Mouse (Mus musculus) limb, embryonic 14.5 days (tissue): ENCODE data around the gene Clhc1. TPM values are rescaled to one million over a fixed set of nuclear protein-coding genes. Genes with fewer than 3 reads are reported as not detected.

Experiments
- ATAC-seq: fragments of 200-750 bp; cut with Nextera tagmentation; 2 replicates; pipeline ENCODE4 v1.8.0; 2017; ENCODE audit warnings: low read depth, moderate number of reproducible peaks, moderate TSS enrichment; ENCODE audit not compliant: low FRiP score
- DNase-seq: peaks from one replicate; pipeline ENCODE4 v3.0.0-alpha.2; 2015; ENCODE audit warnings: low spot score
- H3K27ac ChIP-seq: fragments of 300-500 bp; sonication (generic); replicated peaks from 2 replicates; pipeline ENCODE4 v1.5.1; 2014; ENCODE audit warnings: low read depth, mild to moderate bottlenecking, low read length, moderate library complexity, mixed read lengths
- H3K27me3 ChIP-seq: fragments of 300-500 bp; sonication (generic); 2 replicates; pipeline ENCODE4 v1.6.1; 2014; ENCODE audit warnings: low read length, mixed read lengths; ENCODE audit not compliant: control insufficient read depth, insufficient read depth
- H3K36me3 ChIP-seq: fragments of 300-500 bp; sonication (generic); 2 replicates; pipeline ENCODE4 v1.6.1; 2014; ENCODE audit warnings: mild to moderate bottlenecking, low read length, moderate library complexity, mixed read lengths; ENCODE audit not compliant: control insufficient read depth, insufficient read depth
- H3K4me1 ChIP-seq: fragments of 300-500 bp; sonication (generic); 2 replicates; pipeline ENCODE4 v1.6.1; 2014; ENCODE audit warnings: antibody characterized with exemption, low read length, mixed read lengths; ENCODE audit not compliant: control insufficient read depth, insufficient read depth
- H3K4me2 ChIP-seq: fragments of 300-500 bp; sonication (generic); replicated peaks from 2 replicates; pipeline ENCODE4 v1.6.1; 2014; ENCODE audit warnings: low read depth, mild to moderate bottlenecking, low read length, moderate library complexity; ENCODE audit not compliant: severe bottlenecking
- H3K4me3 ChIP-seq: fragments of 300-500 bp; sonication (generic); replicated peaks from 2 replicates; pipeline ENCODE4 v1.5.1; 2014; ENCODE audit warnings: low read length
- H3K9ac ChIP-seq: fragments of 300-500 bp; sonication (generic); 2 replicates; pipeline ENCODE4 v1.6.1; 2014; ENCODE audit warnings: mild to moderate bottlenecking, low read depth, low read length, moderate library complexity; ENCODE audit not compliant: severe bottlenecking
- H3K9me3 ChIP-seq: fragments of 300-500 bp; sonication (generic); 2 replicates; pipeline ENCODE4 v1.6.1; 2016; ENCODE audit warnings: low read length; ENCODE audit not compliant: control insufficient read depth
- POLR2A ChIP-seq: fragments of 200-500 bp; IDR thresholded peaks from 2 replicates; pipeline ENCODE4 v1.8.0; 2012; ENCODE audit warnings: inconsistent platforms, mild to moderate bottlenecking, moderate library complexity, borderline replicate concordance; ENCODE audit not compliant: insufficient read depth, insufficient read length; ENCODE audit errors: extremely low read depth
- WGBS: fragments of 180-500 bp; shearing (Covaris S2); extraction: QIAGEN DNeasy Blood & Tissue Kit; methylation state at CpG from one replicate; pipeline ENCODE4 v1.1.7; 2014; 5-methylcytosine and 5-hydroxymethylcytosine counted together
- polyA plus RNA-seq, 2 experiments: library from polyadenylated mRNA; depleted of rRNA in 1 of 2; stranded (reverse) in 1 of 2; unstranded in 1 of 2; fragments of >200 nt; fragmentation: Nextera tagmentation in 1 of 2; extraction: Ambion mirVana in 1 of 2; gene quantifications; 2 replicates each; pipeline versions ENCODE4 v1.2.1 to v1.2.3; 2012 to 2014

Gene Clhc1
- polyA plus RNA-seq, 2 experiments = 0.22 to 0.25 TPM

- Histone ChIP-seq H3K27me3 (no peaks in the 10 kb centered on the region), H3K27ac (no peak overlapping the region), H3K36me3 (no peaks in the 10 kb centered on the region)
Measured at GRCm38 (mm10) chr11:29622030-29622790, 74.5 kb downstream of the Clhc1 start.

DNA sequence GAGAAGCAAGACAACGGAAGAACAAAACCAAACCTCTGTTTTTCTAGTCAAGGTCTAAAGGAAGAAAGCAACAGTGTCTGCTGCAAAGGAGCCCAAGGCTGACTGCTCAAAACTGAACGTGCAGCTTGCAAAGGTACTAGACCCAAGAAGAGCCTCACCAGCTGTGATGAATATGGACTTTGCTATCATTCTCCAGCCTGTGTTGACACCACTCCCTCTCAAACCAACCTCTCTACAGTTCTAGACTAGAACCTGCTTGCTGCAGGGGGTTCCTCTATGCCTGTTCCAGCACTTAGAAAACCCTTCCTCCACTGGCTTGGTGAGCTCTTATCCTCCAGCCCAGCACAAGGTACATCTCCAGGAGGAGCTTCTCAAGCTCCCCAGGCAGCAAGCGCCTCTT lies 75.6 kb downstream of the Clhc1 start:
- H3K4me2 ChIP-seq = no peak overlapping the region
- H3K27me3 ChIP-seq = no peaks in the 10 kb centered on the region
- no peaks in the 10 kb centered on the region for H3K36me3 ChIP-seq
- ATAC-seq (no peak), DNase-seq (no peak)
- no peaks in the 10 kb centered on the region for H3K4me1 ChIP-seq
- no peak for TF ChIP-seq POLR2A
- H3K27ac ChIP-seq = no peak overlapping the region
- H3K9ac ChIP-seq = no peak overlapping the region
- WGBS = 89% methylated on average over 3 of the region's 3 CpGs
- no peak overlapping the region for H3K4me3 ChIP-seq
- no peaks in the 10 kb centered on the region for H3K9me3 ChIP-seq

More at GRCm38 (mm10) chr11:29622030-29622790, 74.5 kb downstream of the Clhc1 start:
- ATAC-seq = no peak
- no peak overlapping the region for H3K4me2 ChIP-seq
- H3K9me3 ChIP-seq = no peaks in the 10 kb centered on the region
- H3K4me1 ChIP-seq = no peaks in the 10 kb centered on the region
- H3K4me3 ChIP-seq = no peak overlapping the region
- TF ChIP-seq POLR2A = no peak
- WGBS = 54% methylated on average over 5 of the region's 5 CpGs
- H3K9ac ChIP-seq = no peak overlapping the region
- no peak for DNase-seq

DNA sequence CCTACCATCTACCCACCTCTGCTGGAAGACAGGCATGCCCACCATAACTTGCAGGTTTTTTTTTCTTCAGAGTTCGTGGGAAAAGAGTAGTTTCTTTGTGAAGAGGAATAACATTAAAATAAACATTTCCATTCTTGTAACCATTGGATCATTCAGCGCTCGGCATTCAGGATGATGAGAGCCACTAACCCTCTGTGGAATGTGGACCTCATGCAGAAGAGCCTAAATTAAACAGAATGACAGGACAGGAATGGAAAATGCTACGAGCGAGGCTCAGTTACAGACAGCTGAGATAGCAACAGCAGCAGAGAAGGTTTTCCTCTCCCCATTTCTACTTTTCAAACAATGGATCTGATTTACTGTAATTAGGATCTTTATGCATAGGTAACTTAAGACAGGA lies 78.8 kb downstream of the Clhc1 start:
- DNase-seq (no peak), ATAC-seq (no peak)
- Histone ChIP-seq H3K4me2 (no peak overlapping the region), H3K36me3 (no peaks in the 10 kb centered on the region), H3K27me3 (no peaks in the 10 kb centered on the region), H3K9ac (no peak overlapping the region), H3K27ac (no peak overlapping the region), H3K9me3 (no peaks in the 10 kb centered on the region), H3K4me1 (no peaks in the 10 kb centered on the region), H3K4me3 (no peak overlapping the region)
- TF ChIP-seq POLR2A = no peak
- WGBS = 66% methylated on average over 5 of the region's 5 CpGs

GRCm38 (mm10) chr11:29627706-29628105 lies 80.0 kb downstream of the Clhc1 start:
- H3K9me3 ChIP-seq = no peaks in the 10 kb centered on the region
- no peak overlapping the region for H3K4me3 ChIP-seq
- H3K9ac ChIP-seq = no peak overlapping the region
- TF ChIP-seq POLR2A = no peak
- no peaks in the 10 kb centered on the region for H3K27me3 ChIP-seq
- no peaks in the 10 kb centered on the region for H3K4me1 ChIP-seq
- no peak overlapping the region for H3K27ac ChIP-seq
- ATAC-seq (no peak), DNase-seq (no peak)
- WGBS = 89% methylated on average over 3 of the region's 3 CpGs
- no peaks in the 10 kb centered on the region for H3K36me3 ChIP-seq
- no peak overlapping the region for H3K4me2 ChIP-seq

Other genes starting within 250 kb of the Clhc1 start
- gene Ccdc88a, start 174.3 kb upstream of the Clhc1 start, polyA plus RNA-seq (2012; rRNA removed) = 11.8 and 16.1 TPM in 2 replicates
- 31.8 and 36.7 TPM in 2 replicates for gene Ccdc88a, start 174.3 kb upstream of the Clhc1 start, polyA plus RNA-seq (2014; fragmentation: Nextera tagmentation; extraction: Ambion mirVana)
- 9.8 and 15.8 TPM in 2 replicates for gene Prorsd1, start 32.9 kb upstream of the Clhc1 start, polyA plus RNA-seq (2012; rRNA removed)
- 32.9 and 38.0 TPM in 2 replicates for gene Prorsd1, start 32.9 kb upstream of the Clhc1 start, polyA plus RNA-seq (2014; fragmentation: Nextera tagmentation; extraction: Ambion mirVana)
- gene Mtif2, start 21.5 kb upstream of the Clhc1 start, polyA plus RNA-seq (2012; rRNA removed) = 21.1 and 26.5 TPM in 2 replicates
- gene Mtif2, start 21.5 kb upstream of the Clhc1 start, polyA plus RNA-seq (2014; fragmentation: Nextera tagmentation; extraction: Ambion mirVana) = 31.2 and 34.9 TPM in 2 replicates
- 1,052 and 1,847 TPM in 2 replicates for gene Rps27a, start 159 bp downstream of the Clhc1 start, polyA plus RNA-seq (2012; rRNA removed)
- 1,449 and 1,511 TPM in 2 replicates for gene Rps27a, start 159 bp downstream of the Clhc1 start, polyA plus RNA-seq (2014; fragmentation: Nextera tagmentation; extraction: Ambion mirVana)
- 212 and 222 TPM in 2 replicates for gene Rtn4, start 145.0 kb downstream of the Clhc1 start, polyA plus RNA-seq (2012; rRNA removed)
- gene Rtn4, start 145.0 kb downstream of the Clhc1 start, polyA plus RNA-seq (2014; fragmentation: Nextera tagmentation; extraction: Ambion mirVana) = 65.8 and 74.5 TPM in 2 replicates